Mouse (Mus musculus) lung, adult 2 months (tissue): Measurements from ENCODE around the gene Alg3.

Experiments used
- CTCF ChIP-seq: fragments of 200-500 bp; IDR thresholded peaks from 2 replicates; pipeline ENCODE4 v1.5.1; 2011; ENCODE audit warnings: mild to moderate bottlenecking, low read length, control low read depth; ENCODE audit not compliant: insufficient read depth
- POLR2A ChIP-seq: fragments of 200-500 bp; IDR thresholded peaks from 2 replicates; pipeline ENCODE4 v1.6.1; 2011; ENCODE audit warnings: low read depth, mild to moderate bottlenecking, control low read depth, low read length, borderline replicate concordance; ENCODE audit errors: extremely low read depth

DNA sequence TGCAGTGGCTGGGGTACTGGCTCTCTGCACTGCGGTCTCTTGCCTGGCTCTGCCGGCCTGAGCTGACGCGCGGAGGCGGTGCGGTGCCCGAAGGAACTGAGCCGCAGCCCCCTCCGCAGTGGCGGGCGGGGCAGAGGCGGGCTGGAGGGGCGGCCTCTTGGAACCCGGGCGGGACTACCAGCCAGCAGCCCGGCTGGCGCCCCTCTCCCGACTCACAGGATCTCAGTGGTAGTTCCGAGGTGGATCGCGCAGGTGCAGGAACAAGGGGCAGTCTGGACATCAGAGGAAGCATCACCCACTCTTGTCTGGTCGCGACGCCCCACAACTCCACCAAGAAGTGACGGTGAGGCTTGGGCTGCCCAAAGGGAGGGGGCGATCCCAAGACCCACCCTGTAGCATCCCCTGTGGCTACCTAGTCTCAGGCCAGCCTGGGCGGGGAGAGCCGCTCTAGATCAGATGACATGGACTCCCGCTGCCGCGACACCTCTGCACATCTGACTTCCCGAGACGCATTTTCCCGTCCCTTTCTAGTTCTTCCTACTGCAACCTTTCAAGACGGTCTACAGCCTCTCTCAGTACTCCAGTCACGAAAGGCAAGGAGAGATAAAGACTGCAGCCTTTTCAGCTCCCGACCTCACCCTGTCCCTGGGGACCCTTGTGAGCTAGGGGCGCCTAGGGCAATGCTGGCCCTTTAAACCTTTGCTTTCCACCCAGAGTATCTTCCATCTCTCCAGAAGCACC, 21.4 kb downstream of the Alg3 start:
- TF ChIP-seq CTCF (no peak), POLR2A (no peak)
